Mouse (Mus musculus): ENCODE data around the gene Sox13.

Sox13 gene

DNA sequence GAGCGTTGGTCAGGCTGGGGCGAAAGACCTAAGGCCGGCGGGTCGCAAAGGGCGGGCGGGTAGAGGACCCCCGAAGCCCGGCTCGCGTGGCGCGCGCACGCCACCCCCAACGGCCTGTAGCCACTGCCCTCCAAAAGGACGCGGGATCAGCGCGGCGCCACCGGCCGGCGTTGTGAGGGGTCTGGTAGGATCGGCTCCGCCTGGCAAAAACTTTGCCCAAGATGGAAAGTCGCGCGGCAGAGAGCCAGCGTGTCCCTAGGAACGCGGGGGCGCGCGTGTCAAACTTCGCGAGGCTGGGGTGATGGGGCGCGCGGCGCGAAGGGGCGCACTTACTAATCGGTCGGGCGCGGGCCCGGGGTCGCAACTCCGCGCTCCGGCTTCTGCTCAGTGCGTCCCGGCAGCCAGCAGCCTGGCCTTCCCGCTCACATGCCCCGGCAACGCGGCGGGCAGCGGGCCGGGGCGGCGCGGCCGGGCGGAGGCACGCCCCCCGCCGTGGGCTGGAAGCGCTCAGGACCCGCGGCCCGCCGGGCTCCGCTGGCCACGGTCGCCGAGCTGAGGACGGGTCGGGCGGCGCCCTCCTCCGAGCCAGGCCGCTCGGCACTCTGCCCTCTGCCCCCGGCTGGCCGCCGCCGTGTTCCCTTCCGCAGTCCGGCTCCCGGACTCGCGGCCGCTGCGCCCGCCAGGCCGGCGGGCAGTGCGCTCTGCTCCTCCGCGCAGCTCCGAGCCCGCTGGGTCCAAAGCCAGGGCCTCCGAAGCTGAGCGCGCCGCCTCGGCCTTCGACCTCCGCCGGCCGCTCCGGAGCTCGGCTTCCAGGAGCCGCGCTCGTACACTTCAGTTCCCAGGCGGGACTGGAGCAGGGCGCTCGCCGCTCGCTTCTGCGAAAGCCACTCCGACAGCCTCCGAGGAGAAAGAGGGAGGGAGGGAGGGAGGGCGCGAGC is at the start of gene Sox13:
Sox13 (minus strand) TSS at position 835 of the 938 bp plus-strand sequence.
- DNase-seq, result peak; percentile 76

GRCm38 (mm10) chr1:133471556-133471955 is 47.4 kb upstream of the Sox13 start:
- DNase-seq, result no peak

GRCm38 (mm10) chr1:133471086-133471485 is 46.9 kb upstream of the Sox13 start:
- peak; percentile 34 for DNase-seq

GRCm38 (mm10) chr1:133470242-133471025 is 46.3 kb upstream of the Sox13 start:
- DNase-seq, result no peak

DNA sequence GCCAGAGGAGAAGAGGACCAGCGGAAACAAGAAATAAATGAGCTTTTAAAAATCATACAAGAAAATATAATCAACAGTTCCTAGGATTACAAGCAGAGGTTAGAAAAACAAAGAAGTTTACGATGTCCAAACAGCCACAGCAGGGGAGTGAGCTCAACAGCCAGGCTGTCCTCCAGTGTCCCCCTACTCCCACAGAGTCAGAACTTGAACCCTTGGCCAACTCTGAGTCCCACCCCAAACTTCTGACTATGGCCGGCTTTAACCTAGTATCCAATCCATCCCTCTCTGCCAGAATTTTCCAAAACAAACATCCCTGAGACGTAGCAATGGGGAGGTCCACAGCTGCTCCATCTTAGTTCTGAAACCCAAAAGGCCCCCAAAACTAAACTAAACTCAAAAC is 45.0 kb upstream of the Sox13 start:
- no peak for DNase-seq

- no peak for DNase-seq
Observed at GRCm38 (mm10) chr1:133468751-133469150, 44.6 kb upstream of the Sox13 start.

DNA sequence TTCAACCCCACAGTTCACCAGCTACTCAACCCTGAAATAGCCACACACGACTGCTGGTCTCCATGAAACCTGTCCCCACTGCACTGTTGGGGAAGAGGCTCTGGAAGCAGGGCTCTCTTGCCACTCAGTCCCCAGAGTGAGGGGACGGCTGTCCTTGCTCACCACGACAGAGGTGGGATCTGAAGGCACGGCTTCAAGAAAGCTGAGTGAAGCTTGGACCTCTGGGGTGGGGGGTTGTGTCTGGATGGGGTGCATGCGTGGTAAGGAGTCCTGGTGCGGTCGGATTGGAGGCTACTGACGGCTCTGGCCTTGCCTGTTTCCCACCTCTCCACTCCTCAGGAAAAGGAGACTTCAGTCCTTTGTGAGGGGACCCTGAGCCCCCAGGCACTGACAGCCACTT is 43.7 kb upstream of the Sox13 start:
- no peak for DNase-seq

GRCm38 (mm10) chr1:133463138-133463537 is 39.0 kb upstream of the Sox13 start:
- DNase-seq, result no peak

DNA sequence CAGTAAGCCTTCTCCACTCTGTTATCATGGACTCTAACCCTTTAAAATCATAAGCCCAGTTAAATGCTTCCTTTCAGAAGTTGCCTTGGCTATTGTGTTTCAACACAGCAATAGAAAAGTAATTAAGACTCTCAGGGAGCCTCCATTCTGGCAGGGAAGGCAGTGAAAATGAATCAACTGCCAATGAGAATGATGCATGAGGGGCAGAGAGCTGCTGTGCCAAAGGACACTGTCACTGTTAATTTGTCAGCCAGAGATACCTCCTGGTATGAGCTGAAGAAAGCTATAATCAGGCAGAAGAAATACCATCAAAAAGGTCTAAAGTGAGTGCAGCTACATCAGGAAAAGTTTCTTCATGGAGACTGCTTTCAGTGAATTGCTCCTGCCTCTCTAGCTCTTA is 36.8 kb upstream of the Sox13 start:
- DNase-seq, result no peak

DNA sequence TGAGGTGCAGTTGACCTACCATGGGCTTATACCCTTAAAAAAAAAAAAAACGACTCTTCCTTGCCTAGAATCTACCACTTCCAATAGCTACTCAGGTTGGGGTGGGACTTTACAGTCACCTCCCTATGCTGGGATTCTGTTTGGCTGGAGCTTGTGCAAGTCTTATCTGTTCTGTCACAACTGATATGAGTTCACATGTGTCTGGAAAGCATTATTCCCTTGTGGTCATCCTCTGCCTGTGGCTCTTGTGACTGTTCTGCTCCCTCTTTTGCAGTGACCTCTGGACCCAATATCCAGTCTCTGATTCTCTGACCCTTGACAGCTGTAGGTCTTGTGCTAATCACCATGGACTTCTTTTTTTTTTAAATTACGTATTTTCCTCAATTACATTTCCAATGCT is 31.9 kb upstream of the Sox13 start:
- no peak for DNase-seq

DNA sequence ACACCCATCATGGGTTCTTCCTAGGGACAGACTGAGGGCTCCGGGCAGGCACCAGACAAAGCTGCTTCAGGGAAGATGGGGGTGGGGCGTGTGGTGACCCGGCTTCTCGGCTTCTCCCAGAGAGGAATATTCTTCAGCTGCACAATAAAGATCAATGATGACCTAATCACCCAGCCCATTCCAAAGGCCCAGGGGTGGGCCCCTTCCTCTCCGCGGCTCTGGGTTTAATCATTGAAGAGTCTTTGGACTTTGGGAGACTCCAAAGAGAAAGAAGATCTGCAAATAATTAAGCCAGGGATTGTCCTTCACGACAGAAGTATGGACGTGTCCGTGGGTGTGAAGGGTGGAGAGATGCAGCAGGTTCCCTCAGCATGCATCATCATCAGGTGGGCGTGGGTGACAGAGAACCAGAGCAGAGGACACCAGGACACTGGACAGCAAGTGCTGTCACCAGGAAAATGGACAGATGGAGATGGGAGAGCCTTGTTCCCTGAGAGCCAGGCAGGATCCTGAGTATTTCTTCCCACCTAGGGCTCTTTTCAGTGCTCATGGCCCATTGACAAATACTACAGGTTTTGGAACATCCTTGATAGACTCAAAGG is 28.5 kb upstream of the Sox13 start:
- no peak for DNase-seq

DNA sequence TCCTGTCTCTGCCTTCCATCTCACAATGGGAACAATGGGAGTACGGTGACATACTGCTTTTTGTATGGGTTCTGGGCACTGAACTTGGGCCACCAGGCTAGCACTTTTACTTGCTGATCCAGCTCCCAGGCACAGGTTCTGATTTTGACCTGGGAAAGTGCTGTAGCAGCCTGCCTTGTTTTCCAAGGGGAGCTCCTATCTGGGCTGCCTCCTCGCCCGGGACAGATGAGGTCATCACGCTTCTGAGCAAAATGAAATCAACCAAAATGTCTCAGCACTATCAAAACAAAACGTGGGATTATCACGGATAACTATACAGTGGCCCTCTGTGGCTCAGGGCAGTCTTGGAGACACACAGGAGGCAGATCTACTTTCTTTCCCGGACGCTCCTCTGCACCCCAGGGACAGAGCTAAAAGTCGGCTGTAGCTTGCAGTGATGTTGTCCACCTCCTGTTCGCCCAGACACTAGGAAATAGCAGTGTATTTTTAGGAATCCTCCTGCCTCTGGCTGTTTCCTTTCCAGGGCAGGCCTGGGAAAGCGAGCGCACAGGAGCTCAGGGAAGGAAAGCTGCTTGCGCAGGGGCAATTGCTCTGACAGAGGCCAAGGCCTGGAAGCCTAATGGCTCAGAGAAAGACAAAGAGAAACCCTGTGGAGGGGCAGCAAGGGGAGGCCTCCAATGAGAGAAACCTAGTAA is 27.8 kb upstream of the Sox13 start:
- DNase-seq, result peak; percentile 9

- DNase-seq, result no peak
Observed at GRCm38 (mm10) chr1:133451025-133451424, 26.8 kb upstream of the Sox13 start.

DNA sequence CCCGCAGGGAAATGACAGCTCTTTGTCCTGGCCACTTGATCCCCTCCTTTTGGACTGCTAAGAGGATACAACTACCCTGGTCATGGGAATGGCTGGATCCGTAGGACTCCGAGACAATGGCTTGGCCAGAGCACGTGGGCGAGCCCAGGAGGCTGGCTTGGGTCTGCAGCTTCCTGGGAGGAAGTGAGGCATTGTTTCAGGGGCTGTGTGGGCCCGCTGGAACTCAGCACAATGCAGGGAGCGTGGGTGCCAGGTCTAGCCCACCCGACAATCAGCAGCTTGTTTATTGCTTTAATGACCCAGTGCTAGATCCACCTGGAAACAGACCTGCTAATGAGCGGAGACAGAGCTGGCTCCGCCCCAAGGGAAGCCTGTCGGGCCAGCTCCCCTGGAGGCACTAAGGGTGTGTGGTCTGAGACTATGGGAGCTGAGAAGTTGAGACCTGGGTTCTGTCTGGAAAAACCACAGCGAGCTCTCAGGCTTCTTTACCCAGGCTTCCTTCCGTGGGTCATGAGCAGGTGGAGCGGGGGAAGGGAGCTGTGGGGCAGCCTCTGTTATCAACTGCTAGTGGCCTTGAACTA is 24.3 kb upstream of the Sox13 start:
- DNase-seq, result peak; percentile 75

- DNase-seq, result no peak
Observed at GRCm38 (mm10) chr1:133446291-133446690, 22.1 kb upstream of the Sox13 start.

DNA sequence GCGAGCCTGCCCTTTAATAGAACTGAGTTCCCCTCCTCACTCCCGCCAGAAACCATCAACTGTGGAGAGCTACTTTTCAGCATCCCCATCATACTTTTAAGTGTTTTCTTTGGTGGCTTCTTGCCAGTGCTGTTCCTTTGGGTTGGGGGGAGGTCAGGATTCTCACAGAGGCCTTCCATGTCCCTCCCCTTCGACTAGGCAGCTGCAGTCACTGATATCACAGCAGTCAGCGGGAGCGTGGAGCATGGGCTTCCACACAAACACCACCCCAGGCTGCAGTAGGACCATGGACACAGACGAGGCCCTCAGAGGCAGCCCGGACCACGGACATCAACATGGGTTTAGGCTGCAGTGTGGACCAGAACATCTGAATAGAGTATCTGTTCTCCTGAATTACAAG is 20.1 kb upstream of the Sox13 start:
- DNase-seq, result peak; percentile 9

- DNase-seq, result peak; percentile 21
Observed at GRCm38 (mm10) chr1:133437916-133438683, 13.9 kb upstream of the Sox13 start.

GRCm38 (mm10) chr1:133434756-133435112 is 10.6 kb upstream of the Sox13 start:
- DNase-seq, result no peak

- no peak for DNase-seq
Observed at GRCm38 (mm10) chr1:133434018-133434755, 10.0 kb upstream of the Sox13 start.

DNA sequence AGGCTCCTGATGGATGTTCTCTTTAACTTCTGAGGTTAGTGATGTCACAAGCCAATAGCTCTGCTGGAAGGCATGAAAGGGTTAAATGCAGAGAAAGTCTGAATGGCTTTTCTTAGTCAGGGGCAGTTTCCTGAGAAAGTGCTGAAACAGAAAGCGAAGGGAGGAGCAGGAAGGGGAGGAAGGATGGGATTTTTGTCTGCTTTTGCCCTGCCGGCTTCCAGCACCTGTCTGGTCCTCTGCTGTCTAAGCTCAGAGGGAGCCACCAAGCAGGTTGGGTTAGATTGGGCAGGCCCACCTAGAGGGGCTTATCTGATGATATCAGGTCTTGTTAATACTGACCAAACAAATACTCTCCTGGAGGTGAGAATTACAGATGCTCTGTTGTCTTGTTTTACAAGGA is 8.4 kb upstream of the Sox13 start:
- DNase-seq, result no peak

DNA sequence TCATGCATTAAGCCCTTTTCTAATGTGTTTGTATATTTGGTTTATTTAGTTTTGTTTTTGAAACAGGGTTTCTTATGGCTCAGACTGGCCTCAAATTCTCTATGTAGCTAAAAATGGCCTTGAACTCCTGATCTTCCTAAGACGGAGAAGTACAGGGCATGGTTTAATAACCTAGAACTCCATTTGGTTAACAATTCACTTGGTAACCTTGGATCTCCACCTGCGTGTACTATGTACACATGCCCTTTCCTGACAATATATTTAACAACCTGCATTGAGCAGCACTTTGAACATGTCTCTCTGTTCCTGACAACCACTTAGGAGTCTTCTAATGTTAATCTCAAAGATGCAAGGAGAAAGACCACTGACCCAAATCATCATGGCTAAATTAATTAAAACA is 7.0 kb upstream of the Sox13 start:
- no peak for DNase-seq

All from lung, postnatal 36 days (tissue).